Mouse (Mus musculus) spleen, adult 2 months (tissue): Measurements from ENCODE around the gene Ak1. TPM values are rescaled to one million over a fixed set of nuclear protein-coding genes. Genes with fewer than 3 reads are reported as not detected.

Experiments used
- DNase-seq, 2 experiments: peaks; one replicate each; pipeline versions ENCODE4 v3.0.0 to v3.0.0-alpha.2; 2012 to 2021; ENCODE audit warnings: low spot score in 2 of 2, low read depth in 1 of 2
- H3K27ac ChIP-seq: fragments of 200-500 bp; 2 replicates; pipeline ENCODE4 v1.5.1; 2012; ENCODE audit warnings: low read length, inconsistent platforms; ENCODE audit not compliant: insufficient read depth
- H3K27me3 ChIP-seq: fragments of 200-500 bp; 2 replicates; pipeline ENCODE4 v1.6.1; 2012; ENCODE audit warnings: mild to moderate bottlenecking, moderate library complexity, low read length, inconsistent platforms; ENCODE audit not compliant: control insufficient read depth, insufficient read depth
- H3K36me3 ChIP-seq: fragments of 200-500 bp; 2 replicates; pipeline ENCODE4 v1.6.1; 2012; ENCODE audit warnings: mild to moderate bottlenecking, low read length, inconsistent platforms; ENCODE audit not compliant: control insufficient read depth, insufficient read depth
- H3K4me1 ChIP-seq: fragments of 200-500 bp; 2 replicates; pipeline ENCODE4 v1.6.1; 2011; ENCODE audit warnings: inconsistent platforms; ENCODE audit not compliant: control insufficient read depth, insufficient read depth, insufficient read length
- H3K4me3 ChIP-seq: fragments of 200-500 bp; 2 replicates; pipeline ENCODE4 v1.5.1; 2011; ENCODE audit warnings: mild to moderate bottlenecking, inconsistent platforms; ENCODE audit not compliant: insufficient read depth, insufficient read length; ENCODE audit errors: extremely low read depth
- CTCF ChIP-seq: fragments of 200-500 bp; IDR thresholded peaks from 2 replicates; pipeline ENCODE4 v1.5.1; 2011; ENCODE audit warnings: mild to moderate bottlenecking, inconsistent platforms; ENCODE audit not compliant: insufficient read depth, insufficient read length, insufficient replicate concordance; ENCODE audit errors: extremely low read depth
- POLR2A ChIP-seq: fragments of 200-500 bp; IDR thresholded peaks from 2 replicates; pipeline ENCODE4 v1.6.1; 2011; ENCODE audit warnings: low read depth, low read length, inconsistent platforms
- WGBS: fragments of 180-500 bp; shearing (Covaris S2); methylation state at CpG from one replicate; pipeline ENCODE4 v1.1.7; 2018; 5-methylcytosine and 5-hydroxymethylcytosine counted together
- polyA plus RNA-seq: library from polyadenylated mRNA; depleted of rRNA; stranded (reverse); fragments of >200 nt; gene quantifications from 2 replicates; pipeline ENCODE4 v1.2.3, GENCODE M21; 2012; rRNA removed

Ak1 gene
- polyA plus RNA-seq, result 6.3 and 7.4 TPM in 2 replicates

DNA sequence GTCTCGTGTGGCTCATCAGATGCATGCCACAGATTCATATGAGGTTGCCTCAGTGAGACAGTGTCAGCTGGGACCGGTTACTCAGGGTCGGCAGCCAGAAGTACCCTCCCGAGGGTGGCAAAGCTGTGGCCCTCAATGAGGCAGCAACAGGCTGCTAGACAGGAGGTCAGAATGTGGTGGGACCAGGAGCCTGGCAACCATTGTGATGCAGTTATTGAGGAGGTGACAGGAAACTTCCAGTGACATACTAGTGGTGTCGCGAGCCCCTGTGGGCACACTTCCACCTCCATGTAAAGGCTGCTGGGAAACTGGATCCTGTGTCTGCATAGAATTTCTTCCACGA lies at the start of gene Ak1:
Gene Ak1 (plus strand): TSS at position 242 of the 343 bp plus-strand sequence.
- DNase-seq, result no peak
- Histone ChIP-seq H3K4me3 (no peak within 1 kb of the TSS), H3K36me3 (no peaks in the 10 kb centered on the region), H3K27me3 (no peaks in the 10 kb centered on the region), H3K27ac (peak within 1 kb of the TSS; percentile 23; the same call in 1 of the 2 replicates), H3K4me1 (no peaks in the 10 kb centered on the region)
- TF ChIP-seq CTCF (no peak), POLR2A (no peak)
- WGBS, result 51% methylated on average over 7 of the region's 7 CpGs

DNA sequence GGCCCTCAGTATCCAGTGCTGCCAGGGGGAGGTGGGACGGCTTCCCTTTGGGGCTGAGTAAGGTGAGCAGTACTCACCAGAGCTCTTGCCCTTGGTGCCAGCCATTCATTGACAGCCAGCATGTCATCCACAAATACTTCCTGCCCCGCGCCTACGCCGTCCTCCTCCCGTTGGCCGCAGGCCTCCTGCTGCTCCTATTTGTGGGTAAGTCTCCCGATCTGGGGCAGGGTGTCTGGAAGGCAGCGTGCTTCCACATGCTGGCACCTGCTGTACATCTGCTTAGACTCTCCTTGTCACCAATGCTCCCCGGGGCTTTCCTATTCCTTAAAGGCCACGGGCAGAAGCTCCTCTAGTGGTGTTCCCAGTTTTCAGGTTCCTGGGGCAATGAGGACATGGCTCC lies 49.4 kb upstream of the Ak1 start:
- H3K4me1 ChIP-seq, result peaks cover 5% of the 10 kb centered on the region; the same call in 1 of the 2 replicates

DNA sequence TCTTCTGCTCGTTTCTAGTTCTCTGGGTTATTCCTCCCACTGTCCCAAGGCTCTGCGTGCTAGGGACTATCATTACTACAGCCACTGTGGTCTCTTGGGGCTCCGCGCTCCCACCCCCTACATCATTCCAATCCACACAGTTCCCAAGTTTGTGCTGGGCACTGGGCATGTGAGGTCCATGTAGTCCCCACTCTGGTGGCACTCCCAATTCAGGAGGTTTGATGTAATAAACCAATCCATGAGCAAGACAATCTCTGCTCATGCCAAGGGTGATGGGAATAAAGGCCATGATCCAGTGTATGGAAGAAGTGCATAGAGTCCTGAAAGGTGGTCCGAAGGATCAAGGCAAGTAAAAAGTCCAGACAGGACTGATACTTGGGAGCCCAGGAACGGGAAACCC lies 47.1 kb upstream of the Ak1 start, which contains the start of gene Pip5kl1:
Gene Pip5kl1 (plus strand): TSS at position 301 of the 400 bp plus-strand sequence.
- H3K4me3 ChIP-seq, result peak within 1 kb of the TSS; percentile 34; the same call in 1 of the 2 replicates
- no peak for DNase-seq
- peaks cover 7% of the 10 kb centered on the region for H3K36me3 ChIP-seq
- H3K27me3 ChIP-seq, result no peaks in the 10 kb centered on the region
- no peak for TF ChIP-seq POLR2A
- no peak for TF ChIP-seq CTCF
- WGBS, result 84% methylated on average over 6 of the region's 6 CpGs
- no peak within 1 kb of the TSS for H3K27ac ChIP-seq
- peaks cover 5% of the 10 kb centered on the region; the same call in 1 of the 2 replicates for H3K4me1 ChIP-seq

More for the DNA sequence above, 49.4 kb upstream of the Ak1 start:
- no peak for DNase-seq
- Histone ChIP-seq H3K4me3 (no peak overlapping the region), H3K36me3 (peaks cover 18% of the 10 kb centered on the region), H3K27me3 (no peaks in the 10 kb centered on the region), H3K27ac (no peak overlapping the region)
- TF ChIP-seq POLR2A (no peak), CTCF (no peak)
- 92% methylated on average over 11 of the region's 11 CpGs for WGBS

DNA sequence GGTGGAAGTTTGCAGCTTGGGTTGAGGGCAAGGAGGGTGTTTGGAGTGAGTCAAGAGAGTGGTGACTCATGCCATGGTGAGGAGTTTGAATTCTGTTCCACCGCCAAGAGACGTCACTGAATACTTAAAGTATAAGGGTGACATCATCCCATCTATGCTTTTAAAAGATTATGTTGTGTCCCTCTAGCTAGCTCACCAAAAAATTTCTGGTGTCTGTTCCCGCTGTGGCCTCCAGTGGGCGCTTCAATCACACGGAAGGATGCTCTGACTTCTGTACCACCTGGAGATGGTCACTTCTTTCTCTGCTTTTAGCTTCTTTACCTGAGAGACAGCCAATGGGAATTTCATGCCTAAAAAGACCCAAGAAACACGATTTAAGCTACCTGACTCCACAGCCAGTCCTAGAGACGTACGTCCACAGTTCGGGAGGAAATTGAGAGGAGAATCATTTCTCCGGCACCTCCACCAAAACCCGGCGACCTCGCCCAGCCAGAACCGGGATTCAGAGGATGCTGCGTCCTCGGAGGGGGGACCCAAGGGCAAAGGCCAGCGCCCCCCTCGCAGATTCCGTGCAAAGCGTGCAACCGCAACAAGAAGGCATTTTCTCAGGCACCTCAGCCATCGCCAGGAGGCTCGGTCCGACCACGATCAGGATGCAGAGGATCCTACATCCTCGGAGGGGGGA lies 46.5 kb upstream of the Ak1 start:
- WGBS, result 6% methylated on average over 26 of the region's 26 CpGs
- peak; percentile 50 to 61 for DNase-seq
- Histone ChIP-seq H3K4me1 (peaks cover 5% of the 10 kb centered on the region; the same call in 1 of the 2 replicates), H3K36me3 (peaks cover 7% of the 10 kb centered on the region), H3K4me3 (peak overlapping the region; percentile 34; the same call in 1 of the 2 replicates), H3K27me3 (no peaks in the 10 kb centered on the region), H3K27ac (no peak overlapping the region)
- TF ChIP-seq CTCF (peak; percentile 68; the same call in 1 of the 2 replicates), POLR2A (no peak)

DNA sequence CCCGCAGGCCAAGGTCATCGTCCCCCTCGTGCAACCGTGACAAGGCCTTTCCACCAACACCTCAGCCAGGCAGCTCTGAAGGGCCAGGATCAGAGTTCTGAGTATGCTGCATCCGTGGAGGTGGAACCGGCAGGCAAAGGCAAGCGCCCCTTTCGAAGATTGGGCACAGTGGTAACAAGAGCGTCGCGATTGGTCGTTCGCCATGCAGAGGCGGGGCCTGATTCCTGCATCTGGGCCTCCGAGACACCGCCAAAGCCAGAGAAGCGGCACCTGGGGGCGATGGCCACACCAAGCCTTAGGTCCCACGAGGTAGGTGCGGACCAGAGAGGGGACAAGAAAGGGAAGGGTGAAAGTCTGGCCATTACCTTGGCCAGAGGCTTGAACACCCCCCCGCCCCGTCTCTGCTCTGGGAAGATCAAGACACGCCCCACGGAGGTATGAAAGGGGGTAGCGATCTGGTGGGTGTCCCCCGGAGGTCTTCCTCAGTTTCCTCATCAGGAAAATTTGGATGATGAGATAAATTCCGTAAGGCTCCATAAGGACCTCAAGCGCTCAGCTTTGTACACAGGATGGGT lies 45.9 kb upstream of the Ak1 start, which contains the start of gene 9430097D07Rik:
Gene 9430097D07Rik (minus strand): TSS at position 99 of the 575 bp plus-strand sequence.
- no peak for TF ChIP-seq CTCF
- no peak for TF ChIP-seq POLR2A
- Histone ChIP-seq H3K4me3 (peak within 1 kb of the TSS; percentile 34; the same call in 1 of the 2 replicates), H3K27ac (no peak within 1 kb of the TSS), H3K27me3 (no peaks in the 10 kb centered on the region), H3K36me3 (peaks cover 7% of the 10 kb centered on the region), H3K4me1 (peaks cover 5% of the 10 kb centered on the region; the same call in 1 of the 2 replicates)
- WGBS, result 22% methylated on average over 28 of the region's 28 CpGs
- no peak for DNase-seq

DNA sequence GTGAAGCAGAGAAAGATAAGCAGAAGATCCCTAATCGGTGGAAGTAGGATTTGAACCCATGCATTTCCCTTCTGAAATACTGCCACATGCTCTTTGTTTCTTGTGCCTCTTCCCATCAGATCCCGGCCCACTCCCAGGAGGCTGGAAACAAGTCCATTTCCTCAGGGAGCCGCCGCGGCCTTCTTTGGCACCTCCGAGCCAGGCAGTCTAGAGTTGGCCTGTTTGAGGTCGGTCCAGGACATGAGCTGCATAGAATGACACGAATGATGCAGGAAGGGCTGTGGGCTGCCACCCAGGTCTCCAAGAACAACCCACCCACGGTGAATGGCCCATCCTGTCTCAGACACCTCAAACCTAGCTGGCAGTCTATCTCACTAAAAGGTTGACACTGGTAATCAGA lies 45.0 kb upstream of the Ak1 start:
- Histone ChIP-seq H3K27me3 (no peaks in the 10 kb centered on the region), H3K27ac (no peak overlapping the region), H3K4me3 (no peak overlapping the region), H3K36me3 (peaks cover 7% of the 10 kb centered on the region), H3K4me1 (peaks cover 3% of the 10 kb centered on the region; the same call in 1 of the 2 replicates)
- WGBS, result 86% methylated on average over 9 of the region's 9 CpGs
- TF ChIP-seq CTCF, result no peak
- TF ChIP-seq POLR2A, result no peak
- DNase-seq, result no peak
